Mouse (Mus musculus) heart, postnatal 0 days (tissue): ENCODE data around the gene Ptprn2. TPM values are rescaled to one million over a fixed set of nuclear protein-coding genes. Genes with fewer than 3 reads are reported as not detected.

ENCODE experiments used
- ATAC-seq: fragments of 200-750 bp; cut with Nextera tagmentation; 2 replicates; pipeline ENCODE4 v1.8.0; 2017; ENCODE audit warnings: low read depth, moderate number of reproducible peaks, moderate library complexity; ENCODE audit not compliant: insufficient read depth
- DNase-seq: peaks from one replicate; pipeline ENCODE4 v3.0.0-alpha.2; 2016; ENCODE audit warnings: low spot score
- H3K27ac ChIP-seq: fragments of 300-500 bp; sonication (generic); 2 replicates; pipeline ENCODE4 v1.5.1; 2014; ENCODE audit warnings: low read depth, mild to moderate bottlenecking
- H3K27me3 ChIP-seq: fragments of 300-500 bp; sonication (generic); 2 replicates; pipeline ENCODE4 v1.6.1; 2014; ENCODE audit warnings: low read length, mixed read lengths; ENCODE audit not compliant: control insufficient read depth, insufficient read depth
- H3K36me3 ChIP-seq: fragments of 300-500 bp; sonication (generic); replicated peaks from 2 replicates; pipeline ENCODE4 v1.6.1; 2014; ENCODE audit warnings: low read length, mixed read lengths; ENCODE audit not compliant: control insufficient read depth, insufficient read depth
- H3K4me1 ChIP-seq: fragments of 300-500 bp; sonication (generic); 2 replicates; pipeline ENCODE4 v1.6.1; 2014; ENCODE audit warnings: antibody characterized with exemption; ENCODE audit not compliant: control insufficient read depth, insufficient read depth
- H3K4me2 ChIP-seq: fragments of 300-500 bp; sonication (generic); 2 replicates; pipeline ENCODE4 v1.6.1; 2014; ENCODE audit warnings: low read depth, mild to moderate bottlenecking, low read length, moderate library complexity
- H3K4me3 ChIP-seq: fragments of 300-500 bp; sonication (generic); 2 replicates; pipeline ENCODE4 v1.5.1; 2014; ENCODE audit warnings: low read depth, low read length
- H3K9ac ChIP-seq: fragments of 300-500 bp; sonication (generic); replicated peaks from 2 replicates; pipeline ENCODE4 v1.6.1; 2014; ENCODE audit warnings: low read depth, low read length, mixed read lengths
- H3K9me3 ChIP-seq: fragments of 300-500 bp; sonication (generic); replicated peaks from 2 replicates; pipeline ENCODE4 v1.6.1; 2016; ENCODE audit warnings: low read length; ENCODE audit not compliant: control insufficient read depth
- CTCF ChIP-seq: IDR thresholded peaks from 2 replicates; pipeline ENCODE4 v1.5.1; 2016; ENCODE audit warnings: antibody characterized with exemption, control low read depth, low read depth
- EP300 ChIP-seq: IDR thresholded peaks from 2 replicates; pipeline ENCODE4 v1.6.1; 2016; ENCODE audit warnings: antibody characterized with exemption, low read depth
- WGBS: fragments of 180-500 bp; shearing (Covaris S2); extraction: QIAGEN DNeasy Blood & Tissue Kit; methylation state at CpG from one replicate; pipeline ENCODE4 v1.1.7; 2014; 5-methylcytosine and 5-hydroxymethylcytosine counted together
- polyA plus RNA-seq: library from polyadenylated mRNA; unstranded; fragments of >200 nt; fragmentation: Nextera tagmentation; extraction: Ambion mirVana; gene quantifications from 2 replicates; pipeline ENCODE4 v1.2.1, GENCODE M21; 2015
- total RNA-seq: library from RNA; depleted of rRNA; stranded (reverse); fragments of >200 nt; gene quantifications from 2 replicates; pipeline ENCODE4 v1.2.3, GENCODE M21; 2014; ENCODE audit warnings: low replicate concordance

The Ptprn2 gene
- total and polyA plus RNA-seq, 2 experiments from 2014 or later, result not detected

- Histone ChIP-seq H3K9me3 (no peaks in the 10 kb centered on the region), H3K36me3 (no peaks in the 10 kb centered on the region), H3K4me1 (no peaks in the 10 kb centered on the region), H3K9ac (no peak overlapping the region), H3K4me3 (no peak overlapping the region), H3K27ac (no peak overlapping the region), H3K27me3 (no peaks in the 10 kb centered on the region), H3K4me2 (no peak overlapping the region)
- TF ChIP-seq CTCF (no peak), EP300 (no peak)
- WGBS, result 67% methylated on average over 8 of the region's 8 CpGs
- ATAC-seq (no peak), DNase-seq (no peak)
Observed at GRCm38 (mm10) chr12:116968215-116968939, 482.9 kb downstream of the Ptprn2 start.

GRCm38 (mm10) chr12:116975547-116975946, 490.0 kb downstream of the Ptprn2 start:
- TF ChIP-seq CTCF (no peak), EP300 (no peak)
- H3K4me2 ChIP-seq, result no peak overlapping the region
- H3K27ac ChIP-seq, result no peak overlapping the region
- no peak overlapping the region for H3K4me3 ChIP-seq
- ATAC-seq (no peak), DNase-seq (no peak)
- no peaks in the 10 kb centered on the region for H3K9me3 ChIP-seq
- H3K36me3 ChIP-seq, result no peaks in the 10 kb centered on the region
- H3K4me1 ChIP-seq, result no peaks in the 10 kb centered on the region
- no peaks in the 10 kb centered on the region for H3K27me3 ChIP-seq
- H3K9ac ChIP-seq, result no peak overlapping the region
- WGBS, result 90% methylated on average over 5 of the region's 5 CpGs

DNA sequence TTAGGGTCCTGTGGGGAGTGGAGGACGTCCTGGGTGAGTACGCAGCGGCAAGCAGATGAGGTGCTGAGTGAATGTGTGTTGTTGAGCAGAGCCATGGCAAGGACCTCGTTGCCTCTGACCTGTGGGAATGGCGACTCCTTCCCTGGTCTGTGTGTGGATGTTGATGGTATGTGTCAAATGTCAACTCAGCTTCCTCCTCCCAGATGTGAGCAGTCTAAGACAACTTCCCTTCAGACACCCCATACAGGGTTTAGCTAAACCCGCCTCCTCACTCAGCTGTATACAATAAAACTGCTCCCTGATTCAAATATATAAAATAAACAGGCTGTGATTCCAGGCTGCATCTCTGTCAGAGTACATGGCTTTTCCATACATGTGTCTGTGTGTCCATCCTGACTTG, 491.5 kb downstream of the Ptprn2 start:
- Histone ChIP-seq H3K4me2 (no peak overlapping the region), H3K4me3 (no peak overlapping the region), H3K9me3 (no peaks in the 10 kb centered on the region), H3K27me3 (no peaks in the 10 kb centered on the region), H3K36me3 (no peaks in the 10 kb centered on the region), H3K27ac (no peak overlapping the region), H3K9ac (no peak overlapping the region), H3K4me1 (no peaks in the 10 kb centered on the region)
- DNase-seq (no peak), ATAC-seq (no peak)
- TF ChIP-seq EP300 (no peak), CTCF (no peak)
- 42% methylated on average over 6 of the region's 6 CpGs for WGBS

DNA sequence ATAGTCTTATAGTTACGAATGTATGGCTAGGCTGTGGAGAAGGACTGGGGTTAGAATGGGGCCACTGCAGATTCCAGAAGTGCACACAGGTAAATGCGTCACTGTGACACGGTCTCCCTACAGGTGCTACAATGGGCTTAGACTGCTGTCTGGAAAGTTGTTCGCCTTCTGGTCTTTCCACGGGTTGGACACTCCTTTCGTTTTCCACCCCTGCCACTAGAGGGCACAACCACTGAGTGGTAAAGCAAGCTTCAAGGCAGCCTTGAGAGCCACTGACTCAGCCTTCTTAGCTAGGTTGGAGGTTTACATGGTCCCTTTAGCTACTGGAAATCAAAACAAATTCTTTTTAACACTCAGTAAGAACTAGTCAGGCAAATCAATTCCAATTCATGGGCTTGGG, 492.7 kb downstream of the Ptprn2 start:
- 83% methylated on average over 6 of the region's 6 CpGs for WGBS

GRCm38 (mm10) chr12:116981315-116981714, 495.8 kb downstream of the Ptprn2 start:
- no peak overlapping the region for H3K4me2 ChIP-seq
- no peaks in the 10 kb centered on the region for H3K36me3 ChIP-seq
- H3K4me1 ChIP-seq, result no peaks in the 10 kb centered on the region
- H3K27ac ChIP-seq, result no peak overlapping the region
- no peak for DNase-seq
- H3K4me3 ChIP-seq, result no peak overlapping the region
- H3K9me3 ChIP-seq, result no peaks in the 10 kb centered on the region
- H3K9ac ChIP-seq, result no peak overlapping the region
- no peaks in the 10 kb centered on the region for H3K27me3 ChIP-seq
- TF ChIP-seq EP300, result no peak
- ATAC-seq, result no peak
- WGBS, result 75% methylated on average over 1 of the region's 1 CpGs

More for the DNA sequence above, 492.7 kb downstream of the Ptprn2 start:
- DNase-seq (no peak), ATAC-seq (no peak)
- Histone ChIP-seq H3K36me3 (no peaks in the 10 kb centered on the region), H3K9me3 (no peaks in the 10 kb centered on the region), H3K9ac (no peak overlapping the region), H3K4me3 (no peak overlapping the region), H3K4me2 (no peak overlapping the region), H3K27me3 (no peaks in the 10 kb centered on the region), H3K4me1 (no peaks in the 10 kb centered on the region), H3K27ac (no peak overlapping the region)
- TF ChIP-seq EP300, result no peak
- no peak for TF ChIP-seq CTCF

GRCm38 (mm10) chr12:116989144-116989543, 503.6 kb downstream of the Ptprn2 start:
- Histone ChIP-seq H3K4me3 (no peak overlapping the region), H3K36me3 (no peaks in the 10 kb centered on the region), H3K4me1 (no peaks in the 10 kb centered on the region), H3K27me3 (no peaks in the 10 kb centered on the region), H3K9me3 (no peaks in the 10 kb centered on the region), H3K9ac (no peak overlapping the region), H3K4me2 (no peak overlapping the region), H3K27ac (no peak overlapping the region)
- ATAC-seq (no peak), DNase-seq (no peak)
- WGBS, result 63% methylated on average over 10 of the region's 10 CpGs
- no peak for TF ChIP-seq CTCF
- TF ChIP-seq EP300, result no peak
